Mouse (Mus musculus): Measurements from ENCODE around the gene Psap.

Psap gene

GRCm38 (mm10) chr10:60287726-60288125 is 10.3 kb downstream of the Psap start:
- no peak for DNase-seq (ENCODE audit: low read depth, low spot score)

- DNase-seq (ENCODE audit: low read depth, low spot score): no peak
Observed at GRCm38 (mm10) chr10:60289216-60289615, 11.8 kb downstream of the Psap start.

- DNase-seq (ENCODE audit: low read depth, low spot score): no peak
Observed at GRCm38 (mm10) chr10:60290026-60290738, 12.8 kb downstream of the Psap start.

GRCm38 (mm10) chr10:60290739-60291110 is 13.3 kb downstream of the Psap start:
- no peak for DNase-seq (ENCODE audit: low read depth, low spot score)

- DNase-seq (ENCODE audit: low read depth, low spot score): no peak
Observed at GRCm38 (mm10) chr10:60292209-60292608, 14.8 kb downstream of the Psap start.

GRCm38 (mm10) chr10:60294621-60295020 is 17.2 kb downstream of the Psap start:
- DNase-seq (ENCODE audit: low read depth, low spot score): no peak

- DNase-seq (ENCODE audit: low read depth, low spot score): no peak
Observed at GRCm38 (mm10) chr10:60295356-60295755, 17.9 kb downstream of the Psap start.

GRCm38 (mm10) chr10:60296027-60296426 is 18.6 kb downstream of the Psap start:
- DNase-seq (ENCODE audit: low read depth, low spot score): no peak

- no peak for DNase-seq (ENCODE audit: low read depth, low spot score)
Observed at GRCm38 (mm10) chr10:60299636-60300035, 22.2 kb downstream of the Psap start.

GRCm38 (mm10) chr10:60303419-60303818 is 26.0 kb downstream of the Psap start:
- no peak for DNase-seq (ENCODE audit: low read depth, low spot score)

GRCm38 (mm10) chr10:60304854-60305628 is 27.6 kb downstream of the Psap start:
- peak; percentile 88 for DNase-seq (ENCODE audit: low read depth, low spot score)

GRCm38 (mm10) chr10:60310629-60311028 is 33.2 kb downstream of the Psap start:
- DNase-seq (ENCODE audit: low read depth, low spot score): no peak

GRCm38 (mm10) chr10:60313606-60314005 is 36.2 kb downstream of the Psap start:
- no peak for DNase-seq (ENCODE audit: low read depth, low spot score)

GRCm38 (mm10) chr10:60316166-60316565 is 38.7 kb downstream of the Psap start:
- DNase-seq (ENCODE audit: low read depth, low spot score): no peak

- no peak for DNase-seq (ENCODE audit: low read depth, low spot score)
Observed at GRCm38 (mm10) chr10:60328963-60329650, 51.7 kb downstream of the Psap start.

GRCm38 (mm10) chr10:60334583-60334982 is 57.2 kb downstream of the Psap start:
- DNase-seq (ENCODE audit: low read depth, low spot score): no peak

GRCm38 (mm10) chr10:60335021-60335420 is 57.6 kb downstream of the Psap start:
- DNase-seq (ENCODE audit: low read depth, low spot score): no peak

GRCm38 (mm10) chr10:60341528-60341927 is 64.1 kb downstream of the Psap start:
- no peak for DNase-seq (ENCODE audit: low read depth, low spot score)

- no peak for DNase-seq (ENCODE audit: low read depth, low spot score)
Observed at GRCm38 (mm10) chr10:60344111-60344510, 66.7 kb downstream of the Psap start.

- no peak for DNase-seq (ENCODE audit: low read depth, low spot score)
Observed at GRCm38 (mm10) chr10:60346056-60346455, 68.6 kb downstream of the Psap start.

- DNase-seq (ENCODE audit: low read depth, low spot score): peak; percentile 70
Observed at GRCm38 (mm10) chr10:60346701-60347405, 69.4 kb downstream of the Psap start, which contains the start of gene Vsir. Gene Vsir (plus strand): TSS chr10:60346851.
